Mouse (Mus musculus): ENCODE measurements at regions not wholly inside any gene's neighbourhood (a gene's known extent, or its start where the extent isn't known, plus 50 kb on each side); places are given as distances from the start of the nearest gene placed in this dataset.

DNA sequence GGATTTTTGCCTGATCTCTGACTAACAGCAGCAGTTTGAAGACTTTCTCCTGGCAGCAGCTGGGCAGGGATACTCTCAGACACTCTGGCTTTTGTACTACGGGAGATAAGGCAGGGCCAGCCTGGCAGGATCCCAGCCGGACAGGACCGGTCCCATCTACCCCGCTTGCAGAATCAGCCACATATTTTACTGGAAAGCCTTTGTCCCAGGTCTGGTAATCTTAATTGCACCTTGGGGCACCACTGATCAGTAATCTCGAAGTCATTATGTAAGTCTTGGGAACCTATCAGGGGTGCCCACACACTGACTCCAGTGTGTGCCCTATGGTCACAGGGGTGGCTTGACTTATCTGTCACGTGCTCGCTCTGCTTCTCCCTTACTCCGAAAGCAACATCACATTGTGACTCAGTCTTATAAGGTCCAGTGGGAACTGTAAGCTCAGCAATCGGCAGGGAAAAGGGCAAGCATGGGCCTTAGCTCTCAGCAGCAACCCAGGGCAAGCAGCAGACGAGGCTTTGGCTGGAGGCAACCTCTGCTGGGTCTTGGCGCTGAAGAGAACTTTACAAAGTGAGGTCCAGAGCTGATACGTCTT is 105.0 kb upstream of the Atp1a1 start:
- Histone ChIP-seq H3K4me3 (no peak overlapping the region), H3K27me3 (ENCODE audit: control insufficient read depth, insufficient read depth, insufficient read length) (no peaks in the 10 kb centered on the region), H3K79me2 (ENCODE audit: control insufficient read depth, insufficient read depth) (no peaks in the 10 kb centered on the region), H3K36me3 (ENCODE audit: control insufficient read depth, insufficient read depth) (no peaks in the 10 kb centered on the region), H3K4me2 (ENCODE audit: low read depth) (no peak overlapping the region), H3ac (ENCODE audit: control insufficient read depth, insufficient read length) (no peak overlapping the region)
- TF ChIP-seq SRF (IDR thresholded peaks at IDR 0.05; ENCODE audit: control insufficient read depth, insufficient read length, low read depth) (no peak), E2F4 (IDR thresholded peaks at IDR 0.05; ENCODE audit: insufficient read depth) (no peak), MAX (IDR thresholded peaks at IDR 0.05; ENCODE audit: low read depth) (no peak), USF1 (IDR thresholded peaks at IDR 0.05; ENCODE audit: low read depth) (no peak), TCF3 (IDR thresholded peaks at IDR 0.05; ENCODE audit: insufficient read length, low read depth) (no peak), REST (IDR thresholded peaks at IDR 0.05; ENCODE audit: insufficient read depth, insufficient read length) (no peak), MYOD1 (IDR thresholded peaks at IDR 0.05; ENCODE audit: control insufficient read depth in 1 of 3, insufficient read length in 2 of 3, low read depth in 2 of 3) (no peak), POLR2A (IDR thresholded peaks at IDR 0.05; ENCODE audit: insufficient read length, low read depth) (no peak), POLR2AphosphoS2 (IDR thresholded peaks at IDR 0.05; ENCODE audit: insufficient read length, low read depth) (no peak)

DNA sequence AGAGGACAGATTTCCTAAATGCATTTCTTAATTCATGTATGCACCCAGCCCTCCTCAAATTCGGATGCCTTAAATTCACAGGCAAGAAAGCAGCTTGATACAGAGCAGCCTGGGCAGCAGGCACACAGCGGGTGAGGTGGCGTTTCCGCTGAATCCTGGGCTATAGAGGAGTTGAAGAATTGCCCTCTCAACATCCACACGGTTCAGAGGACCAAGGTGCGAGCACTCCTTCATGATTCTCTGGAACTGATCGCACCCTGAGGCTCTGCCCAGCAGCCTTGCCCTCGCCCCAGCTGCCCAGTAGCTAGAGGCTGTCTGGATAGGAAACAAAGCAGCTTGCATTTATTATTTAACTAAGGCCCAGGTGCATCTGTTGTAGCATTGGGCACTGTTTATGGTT is 104.3 kb upstream of the Atp1a1 start:
- no peak overlapping the region for H3ac ChIP-seq (ENCODE audit: control insufficient read depth, insufficient read length)
- no peaks in the 10 kb centered on the region for H3K79me2 ChIP-seq (ENCODE audit: control insufficient read depth, insufficient read depth)
- no peaks in the 10 kb centered on the region for H3K36me3 ChIP-seq (ENCODE audit: control insufficient read depth, insufficient read depth)
- no peaks in the 10 kb centered on the region for H3K27me3 ChIP-seq (ENCODE audit: control insufficient read depth, insufficient read depth, insufficient read length)
- TF ChIP-seq MYOD1 (IDR thresholded peaks at IDR 0.05; ENCODE audit: control insufficient read depth in 1 of 3, insufficient read length in 2 of 3, low read depth in 2 of 3): no peak
- no peak for TF ChIP-seq USF1 (IDR thresholded peaks at IDR 0.05; ENCODE audit: low read depth)
- no peak for TF ChIP-seq TCF3 (IDR thresholded peaks at IDR 0.05; ENCODE audit: insufficient read length, low read depth)
- TF ChIP-seq REST (IDR thresholded peaks at IDR 0.05; ENCODE audit: insufficient read depth, insufficient read length): no peak
- no peak for TF ChIP-seq CEBPB (IDR thresholded peaks at IDR 0.05; ENCODE audit: insufficient read depth, poor library complexity, severe bottlenecking)
- no peak for TF ChIP-seq MAX (IDR thresholded peaks at IDR 0.05; ENCODE audit: low read depth)
- no peak overlapping the region for H3K4me2 ChIP-seq (ENCODE audit: low read depth)
- no peak overlapping the region for H3K4me3 ChIP-seq

DNA sequence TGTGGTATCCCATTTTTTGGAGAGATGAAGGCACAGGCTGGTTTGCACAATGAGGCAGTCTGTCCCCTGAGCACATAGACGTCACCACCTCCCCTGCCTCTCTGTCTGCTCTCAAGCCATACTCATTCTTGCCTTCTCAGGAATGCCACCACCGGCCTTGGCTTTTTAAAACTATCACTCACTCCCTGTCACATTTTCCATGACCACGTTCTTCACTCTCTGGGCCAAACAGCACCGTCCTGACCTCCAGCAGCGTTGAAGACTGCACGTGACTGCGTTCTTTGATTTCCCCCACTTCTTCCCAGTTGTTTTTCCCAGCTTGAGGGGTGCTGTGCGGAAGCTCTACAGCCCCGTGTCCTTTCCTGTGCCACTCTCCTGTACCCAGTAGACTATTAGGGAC is 100.4 kb upstream of the Atp1a1 start:
- Histone ChIP-seq H3K4me2 (ENCODE audit: low read depth) (no peak overlapping the region), H3K4me3 (no peak overlapping the region), H3K27me3 (ENCODE audit: control insufficient read depth, insufficient read depth, insufficient read length) (no peaks in the 10 kb centered on the region)

DNA sequence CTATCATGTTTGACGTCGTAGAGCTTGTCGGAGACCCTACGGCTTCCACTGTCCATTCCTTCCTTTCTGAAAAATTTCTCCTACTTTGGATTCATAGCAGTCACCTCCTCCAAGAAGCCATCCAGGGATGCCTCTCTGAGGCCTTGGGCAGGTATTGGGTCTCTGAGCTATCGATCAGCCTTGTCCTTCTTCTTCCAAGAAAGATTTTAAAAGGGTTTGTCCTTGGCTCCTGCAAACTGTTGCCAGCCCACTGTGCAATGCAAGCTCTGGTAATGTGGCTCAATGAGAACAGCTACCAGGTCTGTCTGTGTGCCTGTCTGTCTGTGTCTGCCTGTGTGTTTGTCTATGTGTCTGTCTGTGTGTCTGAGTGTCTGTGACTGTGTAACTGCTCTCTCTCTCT is 99.8 kb upstream of the Atp1a1 start:
- no peak for TF ChIP-seq POLR2A (IDR thresholded peaks at IDR 0.05; ENCODE audit: insufficient read length, low read depth)
- no peak for TF ChIP-seq TCF12 (IDR thresholded peaks at IDR 0.05; ENCODE audit: insufficient read depth, poor library complexity, severe bottlenecking)
- H3K36me3 ChIP-seq (ENCODE audit: control insufficient read depth, insufficient read depth): no peaks in the 10 kb centered on the region
- H3ac ChIP-seq (ENCODE audit: control insufficient read depth, insufficient read length): no peak overlapping the region
- H3K4me3 ChIP-seq: no peak overlapping the region
- no peak overlapping the region for H3K4me2 ChIP-seq (ENCODE audit: low read depth)
- H3K79me2 ChIP-seq (ENCODE audit: control insufficient read depth, insufficient read depth): no peaks in the 10 kb centered on the region
- H3K27me3 ChIP-seq (ENCODE audit: control insufficient read depth, insufficient read depth, insufficient read length): no peaks in the 10 kb centered on the region

More for the DNA sequence above, 100.4 kb upstream of the Atp1a1 start:
- no peaks in the 10 kb centered on the region for H3K79me2 ChIP-seq (ENCODE audit: control insufficient read depth, insufficient read depth)
- H3ac ChIP-seq (ENCODE audit: control insufficient read depth, insufficient read length): no peak overlapping the region
- no peak for TF ChIP-seq MYOD1 (IDR thresholded peaks at IDR 0.05; ENCODE audit: control insufficient read depth in 1 of 3, insufficient read length in 2 of 3, low read depth in 2 of 3)
- no peak for TF ChIP-seq TCF12 (IDR thresholded peaks at IDR 0.05; ENCODE audit: insufficient read depth, poor library complexity, severe bottlenecking)
- TF ChIP-seq E2F4 (IDR thresholded peaks at IDR 0.05; ENCODE audit: insufficient read depth): no peak
- no peak for TF ChIP-seq TCF3 (IDR thresholded peaks at IDR 0.05; ENCODE audit: insufficient read length, low read depth)
- no peak for TF ChIP-seq MYOG (IDR thresholded peaks at IDR 0.05; ENCODE audit: control insufficient read depth in 1 of 3, insufficient read depth in 1 of 3, insufficient read length in 2 of 3, low read depth in 2 of 3)
- no peak for TF ChIP-seq MAX (IDR thresholded peaks at IDR 0.05; ENCODE audit: low read depth)
- no peak for TF ChIP-seq REST (IDR thresholded peaks at IDR 0.05; ENCODE audit: insufficient read depth, insufficient read length)
- TF ChIP-seq POLR2AphosphoS2 (IDR thresholded peaks at IDR 0.05; ENCODE audit: insufficient read length, low read depth): no peak
- no peak for TF ChIP-seq CEBPB (IDR thresholded peaks at IDR 0.05; ENCODE audit: insufficient read depth, poor library complexity, severe bottlenecking)
- no peak for TF ChIP-seq USF1 (IDR thresholded peaks at IDR 0.05; ENCODE audit: low read depth)
- no peaks in the 10 kb centered on the region for H3K36me3 ChIP-seq (ENCODE audit: control insufficient read depth, insufficient read depth)

DNA sequence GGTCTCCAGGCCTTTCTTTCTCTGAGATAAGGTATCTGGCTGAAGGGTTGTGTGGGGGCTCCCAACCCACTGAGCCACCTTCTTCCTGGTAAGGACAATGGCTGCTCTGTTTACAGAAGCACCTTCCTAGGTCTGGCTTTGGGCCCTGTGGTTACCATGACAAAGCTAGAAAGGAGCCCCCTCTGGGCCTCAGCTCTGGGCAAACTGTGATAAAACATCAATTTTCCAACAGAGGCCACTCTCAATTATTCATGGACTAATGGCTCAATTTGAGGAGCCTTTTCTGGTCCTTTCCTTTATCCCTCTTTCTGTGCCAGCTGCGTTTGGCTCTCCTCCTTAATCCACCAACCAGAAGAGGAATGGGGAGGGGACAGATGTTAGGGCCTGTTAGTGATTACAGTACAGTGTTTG is 97.3 kb upstream of the Atp1a1 start:
- no peaks in the 10 kb centered on the region for H3K36me3 ChIP-seq (ENCODE audit: control insufficient read depth, insufficient read depth)
- no peak for TF ChIP-seq USF1 (IDR thresholded peaks at IDR 0.05; ENCODE audit: low read depth)
- no peak for TF ChIP-seq TCF12 (IDR thresholded peaks at IDR 0.05; ENCODE audit: insufficient read depth, poor library complexity, severe bottlenecking)
- no peak for TF ChIP-seq REST (IDR thresholded peaks at IDR 0.05; ENCODE audit: insufficient read depth, insufficient read length)
- no peak for TF ChIP-seq POLR2A (IDR thresholded peaks at IDR 0.05; ENCODE audit: insufficient read length, low read depth)
- TF ChIP-seq CEBPB (IDR thresholded peaks at IDR 0.05; ENCODE audit: insufficient read depth, poor library complexity, severe bottlenecking): no peak
- TF ChIP-seq SRF (IDR thresholded peaks at IDR 0.05; ENCODE audit: control insufficient read depth, insufficient read length, low read depth): no peak
- no peak for TF ChIP-seq POLR2AphosphoS2 (IDR thresholded peaks at IDR 0.05; ENCODE audit: insufficient read length, low read depth)
- TF ChIP-seq E2F4 (IDR thresholded peaks at IDR 0.05; ENCODE audit: insufficient read depth): no peak
- TF ChIP-seq MYOD1 (IDR thresholded peaks at IDR 0.05; ENCODE audit: control insufficient read depth in 1 of 3, insufficient read length in 2 of 3, low read depth in 2 of 3): no peak
- no peak for TF ChIP-seq MAX (IDR thresholded peaks at IDR 0.05; ENCODE audit: low read depth)
- no peak for TF ChIP-seq MYOG (IDR thresholded peaks at IDR 0.05; ENCODE audit: control insufficient read depth in 1 of 3, insufficient read depth in 1 of 3, insufficient read length in 2 of 3, low read depth in 2 of 3)
- TF ChIP-seq TCF3 (IDR thresholded peaks at IDR 0.05; ENCODE audit: insufficient read length, low read depth): no peak
- H3K4me3 ChIP-seq: no peak overlapping the region
- H3ac ChIP-seq (ENCODE audit: control insufficient read depth, insufficient read length): no peak overlapping the region
- no peaks in the 10 kb centered on the region for H3K79me2 ChIP-seq (ENCODE audit: control insufficient read depth, insufficient read depth)
- H3K27me3 ChIP-seq (ENCODE audit: control insufficient read depth, insufficient read depth, insufficient read length): no peaks in the 10 kb centered on the region
- no peak overlapping the region for H3K4me2 ChIP-seq (ENCODE audit: low read depth)
